Mouse (Mus musculus): ENCODE measurements around the gene Usp31. TPM values are rescaled to one million over a fixed set of nuclear protein-coding genes. Genes with fewer than 3 reads are reported as not detected.

Gene Usp31
- total and polyA plus RNA-seq, 3 experiments, result 14.4 to 14.7 TPM; not detected in 1

- TF ChIP-seq ZKSCAN1 (IDR thresholded peaks at IDR 0.05; ENCODE audit: low read depth, low read length), result no peak
Measured at GRCm38 (mm10) chr7:121660705-121661104, 46.3 kb downstream of the Usp31 start (continued).

- no peak for TF ChIP-seq CTCF (IDR thresholded peaks at IDR 0.05 in 2 of 3, conservative IDR thresholded peaks at IDR 0.05 in 1 of 3; ENCODE audit: control insufficient read depth in 1 of 3, insufficient read depth in 1 of 3, low read depth in 2 of 3, low read length in 3 of 3, poor library complexity in 1 of 3, severe bottlenecking in 1 of 3)
- TF ChIP-seq JUND (IDR thresholded peaks at IDR 0.05; ENCODE audit: low read depth, low read length), result no peak
- no peak for TF ChIP-seq TAL1 (IDR thresholded peaks at IDR 0.05; ENCODE audit: low read length)
- H3K4me1 ChIP-seq (ENCODE audit: control insufficient read depth in 1 of 2, insufficient read depth in 2 of 2, low read length in 2 of 2), result peaks cover 0 to 11% of the 10 kb centered on the region in 2 experiments; a peak in 2 of 4 replicates
- no peaks in the 10 kb centered on the region for H3K9me3 ChIP-seq (replicated peaks; ENCODE audit: insufficient read depth, low read length)
- no peaks in the 10 kb centered on the region for H3K79me2 ChIP-seq (ENCODE audit: control insufficient read depth, insufficient read depth, low read length, poor library complexity)
- no peak overlapping the region for H3K4me3 ChIP-seq (ENCODE audit: control insufficient read depth in 1 of 2, insufficient read depth in 1 of 2, low read depth in 2 of 2, low read length in 2 of 2)
- H3K27ac ChIP-seq (ENCODE audit: control insufficient read depth, low read depth, low read length), result no peak overlapping the region
- H3K9ac ChIP-seq (ENCODE audit: control insufficient read depth, low read depth, low read length, poor library complexity, severe bottlenecking), result no peak overlapping the region
- peaks cover 6 to 17% of the 10 kb centered on the region in 2 experiments for H3K36me3 ChIP-seq (ENCODE audit: control insufficient read depth in 1 of 2, insufficient read depth in 2 of 2, low read length in 2 of 2)
- no peak for DNase-seq (ENCODE audit: low read depth, low spot score)
- H3K27me3 ChIP-seq (ENCODE audit: control insufficient read depth in 1 of 2, insufficient read depth in 2 of 2, low read length in 2 of 2), result no peaks in the 10 kb centered on the region
Measured at GRCm38 (mm10) chr7:121658866-121659265, 48.2 kb downstream of the Usp31 start.

- TF ChIP-seq ZNF384 (IDR thresholded peaks at IDR 0.05; ENCODE audit: low read depth, low read length) (no peak), NRF1 (IDR thresholded peaks at IDR 0.05; ENCODE audit: insufficient read depth, low read depth, low read length, poor library complexity, severe bottlenecking) (no peak), USF2 (IDR thresholded peaks at IDR 0.05; ENCODE audit: borderline replicate concordance in 1 of 2, insufficient read depth in 1 of 2, low read depth in 1 of 2, low read length in 2 of 2) (no peak), MAZ (IDR thresholded peaks at IDR 0.05; ENCODE audit: low read depth, low read length) (no peak), CHD2 (IDR thresholded peaks at IDR 0.05; ENCODE audit: low read length) (no peak), ZMIZ1 (IDR thresholded peaks at IDR 0.05; ENCODE audit: low read depth, low read length) (no peak), MXI1 (IDR thresholded peaks at IDR 0.05; ENCODE audit: low read depth, low read length) (no peak), TCF12 (IDR thresholded peaks at IDR 0.05; ENCODE audit: low read depth, low read length) (no peak), POLR2AphosphoS5 (IDR thresholded peaks at IDR 0.05; ENCODE audit: borderline replicate concordance, low read depth, low read length) (no peak), ETS1 (IDR thresholded peaks at IDR 0.05; ENCODE audit: low read depth, low read length) (no peak), HCFC1 (IDR thresholded peaks at IDR 0.05; ENCODE audit: low read depth, low read length) (no peak)
- H3K36me3 ChIP-seq (ENCODE audit: control insufficient read depth in 1 of 2, insufficient read depth in 2 of 2, low read length in 2 of 2), result peaks cover 0 to 25% of the 10 kb centered on the region in 2 experiments; a peak in 2 of 4 replicates
Measured at GRCm38 (mm10) chr7:121654675-121655074, 52.4 kb downstream of the Usp31 start.

More at GRCm38 (mm10) chr7:121654675-121655074, 52.4 kb downstream of the Usp31 start:
- Histone ChIP-seq H3K4me3 (ENCODE audit: control insufficient read depth in 1 of 2, insufficient read depth in 1 of 2, low read depth in 2 of 2, low read length in 2 of 2) (no peak overlapping the region), H3K4me1 (ENCODE audit: control insufficient read depth in 1 of 2, insufficient read depth in 2 of 2, low read length in 2 of 2) (no peaks in the 10 kb centered on the region), H3K9ac (ENCODE audit: control insufficient read depth, low read depth, low read length, poor library complexity, severe bottlenecking) (no peak overlapping the region), H3K9me3 (replicated peaks; ENCODE audit: insufficient read depth, low read length) (no peaks in the 10 kb centered on the region), H3K27me3 (ENCODE audit: control insufficient read depth in 1 of 2, insufficient read depth in 2 of 2, low read length in 2 of 2) (no peaks in the 10 kb centered on the region), H3K79me2 (ENCODE audit: control insufficient read depth, insufficient read depth, low read length, poor library complexity) (no peaks in the 10 kb centered on the region), H3K27ac (ENCODE audit: control insufficient read depth, low read depth, low read length) (no peak overlapping the region)
- no peak for DNase-seq (ENCODE audit: low read depth, low spot score)

Measured in MEL (cell line).